In genomic region chr11:88098787-88099598, GRCm38 (mm10) we compare ENCODE assay signal across 7 mouse cellular contexts. TPM values are rescaled to one million over a fixed set of nuclear protein-coding genes. Genes with fewer than 3 reads are reported as not detected.
A peak's percentile ranks its signal among the peaks of the same experiment; 100 is the strongest.
DNase-seq lines count a peak whose midpoint lies in the region; ATAC-seq lines count a peak whose summit lies in the region.

No protein-coding gene starts in this region.

- peak; percentile 70 for ATAC-seq in limb, embryonic 12.5 days (ENCODE audit: insufficient number of reproducible peaks, insufficient read depth, low FRiP score, low TSS enrichment, low read depth)
- ATAC-seq in midbrain, embryonic 13.5 days, result peak; percentile 83

- peak overlapping the region; percentile 96 for H3K9ac ChIP-seq in limb, embryonic 12.5 days (replicated peaks)
- H3K9ac ChIP-seq in midbrain, embryonic 13.5 days (replicated peaks), result peak overlapping the region; percentile 96

- peak overlapping the region; percentile 87 for H3K4me3 ChIP-seq in limb, embryonic 12.5 days (replicated peaks)
- H3K4me3 ChIP-seq in midbrain, embryonic 13.5 days (replicated peaks), result peak overlapping the region; percentile 81

- peak overlapping the region; percentile 83 for H3K4me2 ChIP-seq in limb, embryonic 12.5 days
- peak overlapping the region; percentile 82 for H3K4me2 ChIP-seq in midbrain, embryonic 13.5 days (replicated peaks)

- peak overlapping the region; percentile 90 for H3K27ac ChIP-seq in limb, embryonic 12.5 days
- peak overlapping the region; percentile 90 for H3K27ac ChIP-seq in midbrain, embryonic 13.5 days

- peaks cover 2% of the 10 kb centered on the region; the same call in 1 of the 2 replicates for H3K36me3 ChIP-seq in limb, embryonic 12.5 days
- no peaks in the 10 kb centered on the region for H3K36me3 ChIP-seq in midbrain, embryonic 13.5 days

- H3K9me3 ChIP-seq in limb, embryonic 12.5 days, result no peaks in the 10 kb centered on the region
- H3K9me3 ChIP-seq in midbrain, embryonic 13.5 days, result no peaks in the 10 kb centered on the region

- WGBS in limb, embryonic 12.5 days, result under 1% methylated on average over 93 of the region's 95 CpGs
- under 1% methylated on average over 80 of the region's 95 CpGs for WGBS in midbrain, embryonic 13.5 days

- DNase-seq in adrenal gland, adult (ENCODE audit: inconsistent age in 2 of 2, low spot score in 1 of 2), result peak; percentile 89 to 95
- peak; percentile 85 for DNase-seq in embryo, embryonic 10 days (ENCODE audit: low spot score)
- DNase-seq in gastrocnemius, postnatal 4 days (ENCODE audit: low spot score in 2 of 2), result peak; percentile 74 to 84
- DNase-seq in kidney, adult 11 months, result peak; percentile 66
- peak; percentile 35 for DNase-seq in spleen, adult 12 weeks (ENCODE audit: low spot score)

- H3K4me1 ChIP-seq in limb, embryonic 12.5 days (replicated peaks), result peaks cover 30% of the 10 kb centered on the region
- peaks cover 43% of the 10 kb centered on the region for H3K4me1 ChIP-seq in midbrain, embryonic 13.5 days (replicated peaks)

- peaks cover 16% of the 10 kb centered on the region for H3K27me3 ChIP-seq in limb, embryonic 12.5 days
- H3K27me3 ChIP-seq in midbrain, embryonic 13.5 days, result peaks cover 13% of the 10 kb centered on the region

RNA-seq across cellular contexts. Expression of gene Cuedc1, which starts 1.1 kb away (rescaled TPM):
- 10 to 100 TPM; 47.4 to 53.8 TPM for total RNA-seq in gastrocnemius, postnatal 4 days (2021)
- 32.1 and 37.3 TPM in 2 replicates for polyA plus RNA-seq in limb, embryonic 12.5 days (2016; fragmentation: Nextera tagmentation; extraction: Ambion mirVana)
- 40.6 and 46.1 TPM in 2 replicates for polyA plus RNA-seq in midbrain, embryonic 13.5 days (2015; fragmentation: Nextera tagmentation; extraction: Ambion mirVana)

RNA-seq across cellular contexts. Expression of gene Vezf1, which starts 30.9 kb away (rescaled TPM):
- 10 to 100 TPM; 39.5 to 44.8 TPM for total RNA-seq in gastrocnemius, postnatal 4 days (2021)
- 56.0 and 65.8 TPM in 2 replicates for polyA plus RNA-seq in limb, embryonic 12.5 days (2016; fragmentation: Nextera tagmentation; extraction: Ambion mirVana)
- polyA plus RNA-seq in midbrain, embryonic 13.5 days (2015; fragmentation: Nextera tagmentation; extraction: Ambion mirVana), result 67.2 and 70.1 TPM in 2 replicates

RNA-seq across cellular contexts. Expression of gene Srsf1, which starts 51.8 kb away (rescaled TPM):
- total RNA-seq in gastrocnemius, postnatal 4 days (2021), result 100 to 1,000 TPM; 171 to 215 TPM
- polyA plus RNA-seq in limb, embryonic 12.5 days (2016; fragmentation: Nextera tagmentation; extraction: Ambion mirVana), result 505 and 534 TPM in 2 replicates
- 313 and 341 TPM in 2 replicates for polyA plus RNA-seq in midbrain, embryonic 13.5 days (2015; fragmentation: Nextera tagmentation; extraction: Ambion mirVana)

Comparison
In these comparisons a context has a peak if more than half of its experiments do, and no peak if none do; other contexts are left out.
1. Peak in every context shown above with its lines: DNase-seq, ATAC-seq, H3K4me3 ChIP-seq and H3K27ac ChIP-seq.
2. DNase-seq: peak in every context shown above with its lines; median percentile 92 in adrenal gland, adult; 85 in embryo, embryonic 10 days; 79 in gastrocnemius, postnatal 4 days; 66 in kidney, adult 11 months; 35 in spleen, adult 12 weeks.